Mouse (Mus musculus): ENCODE measurements at regions not wholly inside any gene's neighbourhood (a gene's known extent, or its start where the extent isn't known, plus 50 kb on each side); places are given as distances from the start of the nearest gene placed in this dataset.
"Not testable (repeated sequence)": the region's sequence is repeated elsewhere in the genome, so short reads cannot be mapped to it uniquely, and the experiment has no call there.

DNA sequence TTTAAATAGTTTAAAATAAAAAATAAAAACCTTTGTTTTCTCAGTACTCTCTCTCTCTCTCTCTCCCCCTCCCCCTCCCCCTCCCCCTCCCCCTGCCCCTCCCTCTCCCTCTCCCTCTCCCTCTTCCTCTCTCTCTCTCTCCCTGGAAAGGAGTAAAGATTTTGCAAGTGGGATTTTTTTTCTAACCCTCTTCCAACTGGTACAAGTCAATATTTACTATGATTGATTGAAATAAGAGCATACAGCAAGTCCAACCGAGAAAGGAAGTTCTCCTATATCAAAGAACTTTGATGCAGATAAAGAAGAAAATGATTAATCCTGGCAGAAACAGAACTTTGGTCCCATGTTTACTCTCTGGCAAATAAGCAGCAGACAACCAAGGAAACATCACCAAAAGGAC is 89.0 kb upstream of the Reln start:
- Histone ChIP-seq H3K9me3 (ENCODE audit: control insufficient read depth, low read length) (no peaks in the 10 kb centered on the region), H3K27ac (ENCODE audit: low read depth, low read length) (no peak overlapping the region), H3K4me3 (ENCODE audit: low read depth, low read length) (no peak overlapping the region), H3K4me1 (replicated peaks; ENCODE audit: control insufficient read depth, insufficient read depth, low read length) (no peaks in the 10 kb centered on the region), H3K9ac (ENCODE audit: low read depth, low read length) (no peak overlapping the region), H3K27me3 (ENCODE audit: control insufficient read depth, insufficient read depth, low read length) (no peaks in the 10 kb centered on the region), H3K36me3 (ENCODE audit: control insufficient read depth, insufficient read depth, low read length) (no peaks in the 10 kb centered on the region), H3K4me2 (replicated peaks; ENCODE audit: low read depth, low read length) (no peak overlapping the region)
- WGBS = 85% methylated on average over 1 of the region's 1 CpGs
- DNase-seq (ENCODE audit: low spot score) (no peak), ATAC-seq (ENCODE audit: low FRiP score) (no peak)

DNA sequence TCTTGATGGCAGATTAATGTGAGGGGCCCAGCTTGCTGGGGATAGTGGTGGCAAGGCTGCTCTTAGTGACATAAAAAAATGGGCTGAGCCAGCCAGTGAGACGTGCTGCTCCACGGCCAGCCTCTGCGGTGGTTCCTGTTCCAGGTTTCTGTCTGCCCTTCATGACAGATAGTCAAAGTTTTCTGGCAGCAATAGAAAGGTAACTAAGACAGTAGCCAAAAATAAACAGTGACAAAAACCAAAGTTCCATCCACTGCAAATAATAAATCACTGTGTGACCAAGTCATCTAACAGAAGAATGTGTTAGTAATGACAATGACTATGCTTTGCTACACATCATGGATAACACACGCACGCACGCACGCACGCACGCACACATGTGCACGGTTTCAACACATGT is 87.2 kb upstream of the Reln start:
- H3K27ac ChIP-seq (ENCODE audit: low read depth, low read length) = no peak overlapping the region
- no peaks in the 10 kb centered on the region for H3K36me3 ChIP-seq (ENCODE audit: control insufficient read depth, insufficient read depth, low read length)
- 97% methylated on average over 10 of the region's 10 CpGs for WGBS
- no peak overlapping the region for H3K9ac ChIP-seq (ENCODE audit: low read depth, low read length)
- H3K9me3 ChIP-seq (ENCODE audit: control insufficient read depth, low read length) = no peaks in the 10 kb centered on the region
- DNase-seq (ENCODE audit: low spot score) (no peak), ATAC-seq (ENCODE audit: low FRiP score) (no peak)
- H3K27me3 ChIP-seq (ENCODE audit: control insufficient read depth, insufficient read depth, low read length) = no peaks in the 10 kb centered on the region
- H3K4me3 ChIP-seq (ENCODE audit: low read depth, low read length) = no peak overlapping the region
- no peak overlapping the region for H3K4me2 ChIP-seq (replicated peaks; ENCODE audit: low read depth, low read length)
- H3K4me1 ChIP-seq (replicated peaks; ENCODE audit: control insufficient read depth, insufficient read depth, low read length) = no peaks in the 10 kb centered on the region

DNA sequence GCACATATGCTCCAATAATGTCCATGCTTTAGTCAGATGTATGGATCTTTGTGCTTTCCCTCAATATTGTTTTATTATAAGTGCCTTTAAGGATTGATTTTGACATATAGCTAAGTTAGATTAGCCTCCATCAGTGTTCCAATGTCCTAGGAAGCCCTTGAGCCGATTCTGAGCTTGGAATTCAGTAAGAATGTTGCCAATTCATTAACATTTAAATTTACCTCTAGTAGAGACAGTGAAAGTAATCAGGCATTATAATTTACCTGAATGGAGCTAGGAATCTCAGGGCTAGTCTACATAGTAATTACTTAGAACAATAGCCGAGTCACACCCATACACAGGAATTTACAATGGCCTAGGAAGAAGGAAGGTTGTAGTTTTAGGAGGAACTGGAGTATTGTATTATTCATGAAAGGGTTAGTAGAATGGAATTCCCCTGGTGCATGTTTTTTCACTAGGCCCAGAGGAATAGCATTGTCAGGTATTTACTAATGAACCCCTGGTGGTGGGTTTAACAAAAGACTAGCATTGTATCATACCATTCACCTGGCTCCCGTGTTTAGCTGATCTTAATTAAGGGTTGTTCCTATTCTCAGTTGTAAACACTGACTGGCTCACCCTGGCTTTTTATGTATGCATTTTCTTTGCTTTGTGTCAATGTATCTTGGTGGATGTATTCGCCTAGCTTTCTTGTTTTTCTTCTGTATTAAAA is 81.4 kb upstream of the Reln start:
- not testable (repeated sequence) for H3K4me3 ChIP-seq (ENCODE audit: low read depth, low read length); H3K36me3 ChIP-seq (ENCODE audit: control insufficient read depth, insufficient read depth, low read length); H3K4me2 ChIP-seq (replicated peaks; ENCODE audit: low read depth, low read length); H3K4me1 ChIP-seq (replicated peaks; ENCODE audit: control insufficient read depth, insufficient read depth, low read length); ATAC-seq (ENCODE audit: low FRiP score); H3K9me3 ChIP-seq (ENCODE audit: control insufficient read depth, low read length); H3K27ac ChIP-seq (ENCODE audit: low read depth, low read length); H3K9ac ChIP-seq (ENCODE audit: low read depth, low read length); DNase-seq (ENCODE audit: low spot score); H3K27me3 ChIP-seq (ENCODE audit: control insufficient read depth, insufficient read depth, low read length)
- WGBS = 85% methylated on average over 4 of the region's 4 CpGs

DNA sequence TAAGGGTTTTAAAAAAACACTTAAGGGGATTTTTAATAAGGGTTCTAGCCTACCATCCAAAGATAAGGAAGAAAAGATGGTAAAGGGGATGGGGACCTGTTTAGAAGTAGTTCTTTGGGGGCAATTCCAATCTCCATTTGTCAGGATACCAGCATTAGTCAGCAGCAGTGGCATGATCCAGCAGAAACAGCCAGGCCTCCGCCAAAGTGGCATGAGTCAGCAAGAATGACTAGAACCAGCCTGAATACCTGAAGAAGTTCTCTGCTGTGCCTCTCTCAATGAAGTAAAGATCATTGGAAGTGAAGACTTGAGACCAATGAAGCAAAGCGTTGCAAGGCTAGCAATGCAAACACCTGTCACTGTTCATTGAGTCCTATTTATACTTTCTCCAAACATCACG is 71.5 kb upstream of the Reln start:
- no peaks in the 10 kb centered on the region for H3K9me3 ChIP-seq (ENCODE audit: control insufficient read depth, low read length)
- WGBS = 94% methylated on average over 3 of the region's 3 CpGs
- H3K4me1 ChIP-seq (replicated peaks; ENCODE audit: control insufficient read depth, insufficient read depth, low read length) = no peaks in the 10 kb centered on the region
- H3K27me3 ChIP-seq (ENCODE audit: control insufficient read depth, insufficient read depth, low read length) = no peaks in the 10 kb centered on the region
- DNase-seq (ENCODE audit: low spot score) (no peak), ATAC-seq (ENCODE audit: low FRiP score) (no peak)
- no peak overlapping the region for H3K4me2 ChIP-seq (replicated peaks; ENCODE audit: low read depth, low read length)
- H3K9ac ChIP-seq (ENCODE audit: low read depth, low read length) = no peak overlapping the region
- no peak overlapping the region for H3K27ac ChIP-seq (ENCODE audit: low read depth, low read length)
- no peaks in the 10 kb centered on the region for H3K36me3 ChIP-seq (ENCODE audit: control insufficient read depth, insufficient read depth, low read length)
- no peak overlapping the region for H3K4me3 ChIP-seq (ENCODE audit: low read depth, low read length)

DNA sequence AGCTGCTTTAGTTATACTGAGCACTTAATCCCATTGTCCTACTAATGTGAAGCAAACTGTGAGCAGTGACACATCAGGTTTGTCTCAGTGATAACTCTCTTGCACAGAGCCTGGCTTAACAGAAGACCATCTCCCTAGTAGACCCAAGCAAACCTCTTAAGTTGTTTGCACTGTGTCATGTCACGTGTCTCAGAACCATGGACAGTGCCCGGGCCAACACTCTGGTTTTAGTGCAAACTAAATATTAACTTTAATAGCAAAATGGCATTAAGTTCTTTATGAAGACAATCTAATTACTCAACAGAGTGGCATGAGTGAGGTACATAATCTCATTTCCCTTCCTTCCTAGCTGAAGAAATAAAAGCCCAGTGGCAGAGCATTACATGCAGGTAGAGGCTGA is 54.6 kb upstream of the Reln start:
- 88% methylated on average over 2 of the region's 2 CpGs for WGBS
- H3K9ac ChIP-seq (ENCODE audit: low read depth, low read length) = no peak overlapping the region
- H3K4me1 ChIP-seq (replicated peaks; ENCODE audit: control insufficient read depth, insufficient read depth, low read length) = no peaks in the 10 kb centered on the region
- no peaks in the 10 kb centered on the region for H3K27me3 ChIP-seq (ENCODE audit: control insufficient read depth, insufficient read depth, low read length)
- DNase-seq (ENCODE audit: low spot score) = peak; percentile 8
- no peak overlapping the region for H3K27ac ChIP-seq (ENCODE audit: low read depth, low read length)
- H3K36me3 ChIP-seq (ENCODE audit: control insufficient read depth, insufficient read depth, low read length) = no peaks in the 10 kb centered on the region
- no peaks in the 10 kb centered on the region for H3K9me3 ChIP-seq (ENCODE audit: control insufficient read depth, low read length)
- ATAC-seq (ENCODE audit: low FRiP score) = no peak
- H3K4me3 ChIP-seq (ENCODE audit: low read depth, low read length) = no peak overlapping the region
- no peak overlapping the region for H3K4me2 ChIP-seq (replicated peaks; ENCODE audit: low read depth, low read length)

All from hindbrain, embryonic 11.5 days (tissue).